Comparison of ENCODE assay signal across 24 mouse cellular contexts in the genomic region with DNA sequence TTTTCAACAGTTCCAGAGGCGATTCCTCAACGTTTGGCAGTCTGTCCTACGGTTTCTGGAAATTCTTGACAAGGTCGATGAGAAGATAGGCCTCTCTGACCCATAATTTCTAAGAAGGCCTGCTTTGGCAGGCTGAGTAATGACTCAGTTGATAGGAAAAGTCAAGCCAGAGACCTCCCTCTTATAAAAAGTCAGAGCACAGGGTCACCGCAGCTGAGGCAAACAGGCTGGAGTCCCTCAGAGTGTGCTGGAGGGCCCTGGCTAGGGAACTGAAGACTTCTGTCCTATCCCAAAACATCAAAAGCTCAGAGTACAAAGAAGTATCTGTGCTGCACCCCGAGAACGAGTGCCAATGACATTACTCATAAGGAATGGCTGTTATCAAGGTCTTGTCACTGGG. TPM values are rescaled to one million over a fixed set of nuclear protein-coding genes. Genes with fewer than 3 reads are reported as not detected.
DNase-seq lines count a peak whose midpoint lies in the region; ATAC-seq and TF ChIP-seq lines count a peak whose summit lies in the region.
"Had no signal": no experiment of that assay in that cellular context is flagged by ENCODE, and none has a peak within 500 bp of the region (broad histone marks: within the 10 kb centered on the region; RNA-seq: fewer than 3 reads in every experiment).

No protein-coding gene starts in this region.

- 58% methylated on average over 7 of the region's 7 CpGs for WGBS in stomach, embryonic 16.5 days
- 50% methylated on average over 7 of the region's 7 CpGs for WGBS in stomach, postnatal 0 days

- peak; percentile 73 for DNase-seq in heart, adult 11 months
- DNase-seq in heart, postnatal 4 days: no peak
- DNase-seq in stomach, postnatal 0 days (ENCODE audit: low spot score): no peak
- peak; percentile 25 for DNase-seq in adrenal gland, postnatal 25 days
- DNase-seq in spleen, postnatal 4 days (ENCODE audit: low spot score in 2 of 2): no peak
- no peak for DNase-seq in kidney, adult 18-20 months
- DNase-seq: cerebellum, adult 11 months; cerebellum, adult 9-10 months; cerebellum, postnatal 36 days; gastrocnemius, postnatal 14 days; heart, postnatal 36 days; kidney, postnatal 14 days; thymus, postnatal 14 days had no signal

- H3K36me3 ChIP-seq in stomach, embryonic 16.5 days (ENCODE audit: control insufficient read depth, insufficient read depth, low read length): no peaks in the 10 kb centered on the region
- no peaks in the 10 kb centered on the region for H3K36me3 ChIP-seq in stomach, postnatal 0 days (ENCODE audit: control insufficient read depth, insufficient read depth, low read length)
- H3K36me3 ChIP-seq: limb, embryonic 12.5 days; lung, embryonic 15.5 days had no signal

- peaks cover 4% of the 10 kb centered on the region; the same call in 1 of the 2 replicates for H3K4me1 ChIP-seq in stomach, embryonic 16.5 days (ENCODE audit: control insufficient read depth, insufficient read depth, low read length)
- H3K4me1 ChIP-seq in stomach, postnatal 0 days (replicated peaks; ENCODE audit: control insufficient read depth, insufficient read depth): no peaks in the 10 kb centered on the region

- peak; percentile 18; the same call in 1 of the 2 replicates for ATAC-seq in stomach, embryonic 16.5 days (ENCODE audit: insufficient read depth, low FRiP score)
- no peak for ATAC-seq in stomach, postnatal 0 days (ENCODE audit: low FRiP score, low TSS enrichment)
- ATAC-seq: forebrain, embryonic 13.5 days; intestine, postnatal 0 days; midbrain, embryonic 16.5 days had no signal

- TF ChIP-seq CTCF in stomach, postnatal 0 days (IDR thresholded peaks at IDR 0.05; ENCODE audit: low read depth): no peak

- H3K27ac ChIP-seq in stomach, embryonic 16.5 days (ENCODE audit: low read length): no peak overlapping the region
- no peak overlapping the region for H3K27ac ChIP-seq in stomach, postnatal 0 days (replicated peaks)
- H3K27ac ChIP-seq: forebrain, embryonic 13.5 days; hindbrain, embryonic 14.5 days; limb, embryonic 12.5 days; lung, embryonic 15.5 days had no signal

- H3K9ac ChIP-seq in stomach, embryonic 16.5 days (ENCODE audit: low read length): no peak overlapping the region
- H3K9ac ChIP-seq in stomach, postnatal 0 days (ENCODE audit: low read length): no peak overlapping the region
- H3K9ac ChIP-seq: forebrain, embryonic 13.5 days; hindbrain, embryonic 14.5 days; limb, embryonic 12.5 days; lung, embryonic 15.5 days had no signal

- peaks cover 6% of the 10 kb centered on the region for H3K27me3 ChIP-seq in stomach, embryonic 16.5 days (ENCODE audit: control insufficient read depth, insufficient read depth, low read length)
- peaks cover 4% of the 10 kb centered on the region; the same call in 1 of the 2 replicates for H3K27me3 ChIP-seq in stomach, postnatal 0 days (ENCODE audit: control insufficient read depth, insufficient read depth, low read length)

- H3K9me3 ChIP-seq in stomach, embryonic 16.5 days (replicated peaks; ENCODE audit: control insufficient read depth, low read length): no peaks in the 10 kb centered on the region
- no peaks in the 10 kb centered on the region for H3K9me3 ChIP-seq in stomach, postnatal 0 days (ENCODE audit: control insufficient read depth, low read length)
- H3K9me3 ChIP-seq: forebrain, embryonic 13.5 days; limb, embryonic 12.5 days; lung, embryonic 15.5 days had no signal

- H3K4me3 ChIP-seq in stomach, embryonic 16.5 days (replicated peaks; ENCODE audit: low read length): no peak overlapping the region
- H3K4me3 ChIP-seq in stomach, postnatal 0 days (ENCODE audit: low read depth, low read length): no peak overlapping the region
- H3K4me3 ChIP-seq: forebrain, embryonic 13.5 days; limb, embryonic 12.5 days; lung, embryonic 15.5 days had no signal

- no peak for TF ChIP-seq EP300 in stomach, postnatal 0 days (optimal IDR thresholded peaks at IDR 0.05)

- H3K4me2 ChIP-seq in stomach, embryonic 16.5 days (ENCODE audit: low read depth, low read length): no peak overlapping the region
- H3K4me2 ChIP-seq in stomach, postnatal 0 days (replicated peaks; ENCODE audit: low read depth): no peak overlapping the region
- H3K4me2 ChIP-seq: forebrain, embryonic 13.5 days; heart, embryonic 11.5 days; hindbrain, embryonic 14.5 days; limb, embryonic 12.5 days; liver, embryonic 11.5 days; lung, embryonic 15.5 days; midbrain, embryonic 11.5 days had no signal

RNA-seq across cellular contexts. Expression of a gene that starts 4.4 kb away (rescaled TPM):
- total RNA-seq in heart, postnatal 4 days (2021): 1 to 10 TPM; 5.8 to 5.9 TPM
- 0.39 and 0.45 TPM in 2 replicates for polyA plus RNA-seq in stomach, embryonic 16.5 days (2015; fragmentation: Nextera tagmentation; extraction: Ambion mirVana)
- 0.36 and 0.40 TPM in 2 replicates for polyA plus RNA-seq in stomach, postnatal 0 days (2015; fragmentation: Nextera tagmentation; extraction: Ambion mirVana)
- 5.5 and 9.1 TPM in 2 replicates for total RNA-seq in adrenal gland, postnatal 25 days (2021)
- total RNA-seq: MEL had no signal

Comparison
In these comparisons a context has a peak if more than half of its experiments do, and no peak if none do; other contexts are left out.
1. DNase-seq: peak in heart, adult 11 months (single experiment) and adrenal gland, postnatal 25 days (single experiment); none in heart, postnatal 4 days (single experiment), stomach, postnatal 0 days (single experiment), spleen, postnatal 4 days (0 of 2) and kidney, adult 18-20 months (single experiment).